Mouse (Mus musculus) retina, postnatal 7 days (tissue): ENCODE measurements around the gene Olfr1432.
"Not testable (repeated sequence)": the region's sequence is repeated elsewhere in the genome, so short reads cannot be mapped to it uniquely, and the experiment has no call there.

ENCODE experiments used
- DNase-seq: peaks from one replicate; pipeline ENCODE4 v3.0.0-alpha.2; 2012; ENCODE audit warnings: low read depth, low spot score

The Olfr1432 gene

DNA sequence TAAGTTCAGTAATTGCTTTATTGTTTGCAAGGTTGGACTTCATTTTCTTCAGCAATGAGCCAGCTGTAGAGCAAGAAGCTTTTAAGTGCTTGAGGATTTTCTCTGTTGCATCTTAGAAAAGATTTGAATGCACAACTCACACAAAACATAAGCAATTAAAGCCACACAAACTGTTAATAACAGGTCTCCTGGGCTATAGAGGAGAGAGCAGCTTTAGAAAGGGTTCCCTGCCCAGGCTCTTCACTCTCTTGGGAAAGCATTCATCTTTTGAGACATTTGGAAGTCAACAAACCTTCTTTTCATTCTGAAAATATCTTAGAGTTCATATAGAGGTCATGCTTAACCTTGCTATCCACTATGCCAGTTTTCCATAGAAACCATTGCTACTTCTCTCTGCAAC, at the start of gene Olfr1432:
Olfr1432 (minus strand) TSS at position 101 of the 400 bp plus-strand sequence.
- DNase-seq, result not testable (repeated sequence)

GRCm38 (mm10) chr19:12279554-12279953, 47.2 kb upstream of the Olfr1432 start, which contains the start of gene Olfr1434:
Gene Olfr1434, plus strand, starts transcription at chr19:12279854.
- no peak for DNase-seq

GRCm38 (mm10) chr19:12260732-12261131, 28.3 kb upstream of the Olfr1432 start, which contains the start of gene Olfr235:
Gene Olfr235, plus strand, starts transcription at chr19:12261032.
- DNase-seq, result no peak

GRCm38 (mm10) chr19:12241559-12241958, 9.2 kb upstream of the Olfr1432 start, which contains the start of gene Olfr262:
Gene Olfr262, minus strand, starts transcription at chr19:12241659.
- DNase-seq, result no peak

DNA sequence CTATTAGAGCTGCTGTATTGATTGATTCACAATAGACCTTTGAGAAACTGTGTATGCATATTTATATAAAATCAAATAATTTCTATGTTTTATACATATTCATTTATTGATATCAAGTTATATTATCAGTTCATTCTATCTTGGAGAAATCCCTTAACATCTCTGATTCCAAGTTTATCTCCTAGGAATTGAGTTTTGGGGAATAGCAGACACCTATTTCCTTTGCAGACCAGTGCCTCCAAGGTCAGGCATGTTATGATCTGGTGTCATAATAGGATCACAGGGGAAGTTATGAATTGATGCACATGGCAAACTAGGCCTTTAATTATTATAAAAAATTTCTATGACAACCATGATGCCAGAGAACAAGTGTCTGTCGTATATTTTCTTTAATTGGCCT, 32.1 kb downstream of the Olfr1432 start, which contains the start of gene Olfr1431:
Olfr1431 (plus strand) TSS at position 301 of the 400 bp plus-strand sequence.
- DNase-seq, result no peak

- not testable (repeated sequence) for DNase-seq
Measured at GRCm38 (mm10) chr19:12199076-12199475, 33.3 kb downstream of the Olfr1432 start.
